Mouse (Mus musculus) heart, embryonic 13.5 days (tissue): ENCODE data around the gene Tspyl4. TPM values are rescaled to one million over a fixed set of nuclear protein-coding genes. Genes with fewer than 3 reads are reported as not detected.

Experiments used
- ATAC-seq: fragments of 200-750 bp; cut with Nextera tagmentation; 2 replicates; pipeline ENCODE4 v1.8.0; 2017; ENCODE audit warnings: moderate TSS enrichment; ENCODE audit not compliant: insufficient number of reproducible peaks, low FRiP score, low TSS enrichment; ENCODE audit errors: extremely low read depth
- H3K27ac ChIP-seq: fragments of 300-500 bp; sonication (generic); replicated peaks from 2 replicates; pipeline ENCODE4 v1.5.1; 2015; ENCODE audit warnings: moderate library complexity, mild to moderate bottlenecking, inconsistent platforms
- H3K27me3 ChIP-seq: fragments of 300-500 bp; sonication (generic); replicated peaks from 2 replicates; pipeline ENCODE4 v1.6.1; 2015; ENCODE audit warnings: mild to moderate bottlenecking, inconsistent platforms
- H3K36me3 ChIP-seq: fragments of 300-500 bp; sonication (generic); 2 replicates; pipeline ENCODE4 v1.6.1; 2015; ENCODE audit warnings: mild to moderate bottlenecking, inconsistent platforms
- H3K4me1 ChIP-seq: fragments of 300-500 bp; sonication (generic); 2 replicates; pipeline ENCODE4 v1.6.1; 2015; ENCODE audit warnings: inconsistent platforms
- H3K4me2 ChIP-seq: fragments of 300-500 bp; sonication (generic); 2 replicates; pipeline ENCODE4 v1.6.1; 2015; ENCODE audit warnings: inconsistent platforms, mild to moderate bottlenecking, moderate library complexity
- H3K4me3 ChIP-seq: fragments of 300-500 bp; sonication (generic); 2 replicates; pipeline ENCODE4 v1.5.1; 2015; ENCODE audit warnings: moderate library complexity, mild to moderate bottlenecking, inconsistent platforms
- H3K9ac ChIP-seq: fragments of 300-500 bp; sonication (generic); 2 replicates; pipeline ENCODE4 v1.6.1; 2015; ENCODE audit warnings: inconsistent platforms, mild to moderate bottlenecking, moderate library complexity
- H3K9me3 ChIP-seq: fragments of 300-500 bp; sonication (generic); 2 replicates; pipeline ENCODE4 v1.6.1; 2016; ENCODE audit warnings: inconsistent platforms
- WGBS: fragments of 180-500 bp; shearing (Covaris S2); methylation state at CpG from one replicate; pipeline ENCODE4 v1.1.7; 2015; ENCODE audit warnings: mixed read lengths; 5-methylcytosine and 5-hydroxymethylcytosine counted together
- polyA plus RNA-seq: library from polyadenylated mRNA; unstranded; fragments of >200 nt; fragmentation: Nextera tagmentation; extraction: Ambion mirVana; gene quantifications from 2 replicates; pipeline ENCODE4 v1.2.1, GENCODE M21; 2015

Gene Tspyl4
- polyA plus RNA-seq, 1 experiment from 2014 or later: 16.9 TPM

DNA sequence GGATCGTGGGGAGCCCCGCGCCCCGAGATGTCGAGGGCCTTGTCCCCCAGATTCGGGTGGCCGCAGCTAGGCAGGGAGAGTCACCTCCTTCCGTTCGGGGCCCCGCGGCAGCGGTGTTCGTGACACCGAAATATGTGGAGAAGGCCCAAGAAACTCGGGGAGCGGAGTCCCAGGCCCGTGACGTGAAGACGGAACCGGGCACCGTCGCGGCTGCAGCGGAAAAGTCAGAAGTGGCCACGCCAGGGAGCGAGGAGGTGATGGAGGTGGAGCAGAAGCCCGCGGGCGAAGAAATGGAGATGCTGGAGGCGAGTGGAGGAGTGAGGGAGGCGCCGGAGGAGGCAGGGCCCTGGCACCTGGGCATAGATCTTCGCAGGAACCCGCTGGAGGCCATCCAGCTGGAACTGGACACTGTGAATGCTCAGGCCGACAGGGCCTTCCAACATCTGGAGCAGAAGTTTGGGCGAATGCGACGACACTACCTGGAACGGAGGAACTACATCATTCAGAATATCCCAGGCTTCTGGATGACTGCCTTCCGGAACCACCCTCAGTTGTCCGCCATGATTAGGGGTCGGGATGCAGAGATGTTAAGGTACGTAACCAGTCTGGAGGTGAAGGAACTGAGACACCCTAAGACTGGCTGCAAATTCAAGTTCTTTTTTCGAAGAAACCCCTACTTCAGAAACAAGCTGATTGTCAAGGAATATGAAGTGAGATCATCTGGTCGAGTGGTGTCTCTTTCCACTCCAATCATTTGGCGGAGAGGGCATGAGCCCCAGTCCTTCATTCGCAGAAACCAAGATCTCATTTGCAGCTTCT, 14.6 kb upstream of the Tspyl4 start:
- H3K4me1 ChIP-seq: peaks cover 27% of the 10 kb centered on the region
- peaks cover 13% of the 10 kb centered on the region for H3K36me3 ChIP-seq
- no peaks in the 10 kb centered on the region for H3K9me3 ChIP-seq
- H3K27ac ChIP-seq: peak overlapping the region; percentile 88
- H3K4me3 ChIP-seq: peak overlapping the region; percentile 97
- WGBS: 3% methylated on average over 47 of the region's 47 CpGs
- peak overlapping the region; percentile 97 for H3K4me2 ChIP-seq
- no peaks in the 10 kb centered on the region for H3K27me3 ChIP-seq
- peak; percentile 60 for ATAC-seq
- H3K9ac ChIP-seq: peak overlapping the region; percentile 99

- Histone ChIP-seq H3K36me3 (no peaks in the 10 kb centered on the region), H3K4me1 (peaks cover 40% of the 10 kb centered on the region), H3K4me3 (peak overlapping the region; percentile 77), H3K9me3 (no peaks in the 10 kb centered on the region), H3K27ac (peak overlapping the region; percentile 56; the same call in 1 of the 2 replicates), H3K9ac (peak overlapping the region; percentile 82), H3K4me2 (peak overlapping the region; percentile 97), H3K27me3 (no peaks in the 10 kb centered on the region)
- no peak for ATAC-seq
- WGBS: 8% methylated on average over 13 of the region's 13 CpGs
Measured at GRCm38 (mm10) chr10:34296911-34297298, 337 bp upstream of the Tspyl4 start.

GRCm38 (mm10) chr10:34297980-34298753, 925 bp downstream of the Tspyl4 start:
- peaks cover 51% of the 10 kb centered on the region for H3K4me1 ChIP-seq
- H3K36me3 ChIP-seq: no peaks in the 10 kb centered on the region
- no peaks in the 10 kb centered on the region for H3K9me3 ChIP-seq
- 44% methylated on average over 25 of the region's 25 CpGs for WGBS
- H3K27me3 ChIP-seq: no peaks in the 10 kb centered on the region
- peak overlapping the region; percentile 89 for H3K9ac ChIP-seq
- H3K4me3 ChIP-seq: peak overlapping the region; percentile 77
- H3K4me2 ChIP-seq: peak overlapping the region; percentile 97
- no peak for ATAC-seq
- peak overlapping the region; percentile 65; the same call in 1 of the 2 replicates for H3K27ac ChIP-seq

DNA sequence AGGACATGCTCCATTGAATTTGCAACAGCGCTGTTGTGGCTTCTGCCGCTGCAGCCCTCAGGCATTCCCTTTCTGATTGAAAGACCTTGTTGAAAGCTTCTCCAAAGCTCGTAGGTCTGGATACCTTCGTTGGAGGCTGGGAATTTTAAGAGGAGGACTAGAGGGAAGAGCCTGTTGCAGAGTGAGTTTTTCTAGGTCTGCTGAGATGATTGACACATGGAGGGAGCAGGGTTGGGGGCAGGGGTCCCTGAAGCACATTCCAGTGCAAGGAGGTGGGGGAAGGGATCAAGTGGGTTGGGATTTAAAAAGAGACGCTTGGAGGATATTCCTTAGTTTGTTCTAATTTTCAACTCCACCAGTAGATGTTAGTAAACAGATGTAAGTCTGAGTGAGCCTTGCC, 3.1 kb downstream of the Tspyl4 start:
- no peaks in the 10 kb centered on the region for H3K27me3 ChIP-seq
- H3K4me2 ChIP-seq: peak overlapping the region; percentile 97
- peaks cover 51% of the 10 kb centered on the region for H3K4me1 ChIP-seq
- peak overlapping the region; percentile 30 for H3K9ac ChIP-seq
- peak overlapping the region; percentile 58 for H3K27ac ChIP-seq
- no peaks in the 10 kb centered on the region for H3K9me3 ChIP-seq
- no peak for ATAC-seq
- no peaks in the 10 kb centered on the region for H3K36me3 ChIP-seq
- 29% methylated on average over 5 of the region's 5 CpGs for WGBS
- peak overlapping the region; percentile 77 for H3K4me3 ChIP-seq

DNA sequence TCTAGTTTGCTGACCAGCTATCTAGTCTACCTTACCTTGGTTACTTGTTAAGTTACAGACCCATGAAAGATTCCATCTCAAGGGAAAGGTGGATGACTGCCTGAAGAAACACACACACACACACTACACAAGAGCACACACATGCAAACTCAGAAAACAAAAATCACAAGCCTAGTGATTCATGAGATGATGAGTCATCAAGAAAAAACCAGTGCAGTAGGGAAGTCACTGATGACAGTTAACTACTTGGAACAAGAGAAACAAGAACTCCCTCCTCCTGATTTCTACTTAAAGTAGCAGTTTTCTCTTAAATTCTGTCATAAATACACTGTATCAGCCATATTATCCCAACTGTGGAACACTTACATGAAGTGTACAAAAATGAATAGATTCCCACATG, 9.8 kb downstream of the Tspyl4 start:
- Histone ChIP-seq H3K4me2 (no peak overlapping the region), H3K9me3 (no peaks in the 10 kb centered on the region), H3K27ac (no peak overlapping the region), H3K4me3 (no peak overlapping the region), H3K36me3 (no peaks in the 10 kb centered on the region), H3K27me3 (no peaks in the 10 kb centered on the region), H3K4me1 (peaks cover 19% of the 10 kb centered on the region), H3K9ac (no peak overlapping the region)
- ATAC-seq: no peak

GRCm38 (mm10) chr10:34309915-34310685, 12.9 kb downstream of the Tspyl4 start:
- Histone ChIP-seq H3K9me3 (no peaks in the 10 kb centered on the region), H3K27me3 (no peaks in the 10 kb centered on the region), H3K36me3 (peaks cover 3% of the 10 kb centered on the region; the same call in 1 of the 2 replicates), H3K4me3 (no peak overlapping the region), H3K4me1 (peaks cover 9% of the 10 kb centered on the region), H3K27ac (no peak overlapping the region; the same call in 1 of the 2 replicates), H3K9ac (no peak overlapping the region), H3K4me2 (peak overlapping the region; percentile 26; the same call in 1 of the 2 replicates)
- WGBS: 61% methylated on average over 9 of the region's 9 CpGs
- ATAC-seq: no peak

- no peak overlapping the region for H3K9ac ChIP-seq
- H3K27ac ChIP-seq: no peak overlapping the region
- WGBS: 67% methylated on average over 3 of the region's 3 CpGs
- ATAC-seq: no peak
- H3K4me1 ChIP-seq: peaks cover 17% of the 10 kb centered on the region
- H3K4me3 ChIP-seq: no peak overlapping the region
- peaks cover 3% of the 10 kb centered on the region; the same call in 1 of the 2 replicates for H3K36me3 ChIP-seq
- H3K9me3 ChIP-seq: no peaks in the 10 kb centered on the region
- H3K27me3 ChIP-seq: no peaks in the 10 kb centered on the region
- H3K4me2 ChIP-seq: no peak overlapping the region
Measured at GRCm38 (mm10) chr10:34312536-34312935, 15.3 kb downstream of the Tspyl4 start.

- no peak overlapping the region for H3K4me3 ChIP-seq
- H3K36me3 ChIP-seq: peaks cover 3% of the 10 kb centered on the region; the same call in 1 of the 2 replicates
- H3K9me3 ChIP-seq: no peaks in the 10 kb centered on the region
- peak overlapping the region; percentile 20; the same call in 1 of the 2 replicates for H3K4me2 ChIP-seq
- ATAC-seq: no peak
- WGBS: 4% methylated on average over 3 of the region's 3 CpGs
- no peak overlapping the region for H3K9ac ChIP-seq
- H3K27ac ChIP-seq: no peak overlapping the region
- peaks cover 15% of the 10 kb centered on the region for H3K4me1 ChIP-seq
- H3K27me3 ChIP-seq: no peaks in the 10 kb centered on the region
Measured at GRCm38 (mm10) chr10:34316571-34317216, 19.5 kb downstream of the Tspyl4 start.

- no peaks in the 10 kb centered on the region for H3K27me3 ChIP-seq
- ATAC-seq: no peak
- H3K4me1 ChIP-seq: peaks cover 15% of the 10 kb centered on the region
- H3K9me3 ChIP-seq: no peaks in the 10 kb centered on the region
- 41% methylated on average over 2 of the region's 2 CpGs for WGBS
- peaks cover 8% of the 10 kb centered on the region for H3K36me3 ChIP-seq
- H3K27ac ChIP-seq: no peak overlapping the region
- no peak overlapping the region for H3K9ac ChIP-seq
- no peak overlapping the region for H3K4me2 ChIP-seq
- no peak overlapping the region for H3K4me3 ChIP-seq
Measured at GRCm38 (mm10) chr10:34317217-34317606, 20.0 kb downstream of the Tspyl4 start.

DNA sequence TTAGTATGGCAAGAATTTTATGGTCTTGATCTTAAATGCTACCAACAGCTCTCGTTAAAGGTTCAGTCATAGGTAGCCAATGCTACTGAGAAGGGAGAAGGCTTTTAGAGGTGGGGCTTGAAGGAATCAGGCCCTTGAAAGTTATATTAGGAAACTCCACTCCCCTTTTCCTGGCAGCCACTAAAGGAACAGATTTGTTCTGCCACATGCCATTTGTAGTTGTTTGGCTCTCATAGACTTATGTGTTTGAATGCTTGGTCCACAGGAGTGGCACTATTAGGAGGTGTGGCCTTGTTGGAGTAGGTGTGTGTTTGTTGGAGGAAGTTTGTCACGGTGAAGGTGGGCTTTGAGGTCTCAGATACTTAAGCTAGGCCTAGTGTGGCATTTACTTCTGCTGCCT, 23.6 kb downstream of the Tspyl4 start:
- no peak overlapping the region for H3K9ac ChIP-seq
- no peak for ATAC-seq
- H3K9me3 ChIP-seq: no peaks in the 10 kb centered on the region
- H3K27ac ChIP-seq: peak overlapping the region; percentile 36; the same call in 1 of the 2 replicates
- H3K4me2 ChIP-seq: no peak overlapping the region
- H3K4me3 ChIP-seq: no peak overlapping the region
- H3K4me1 ChIP-seq: peaks cover 15% of the 10 kb centered on the region
- H3K27me3 ChIP-seq: no peaks in the 10 kb centered on the region
- WGBS: 58% methylated on average over 2 of the region's 2 CpGs
- peaks cover 5% of the 10 kb centered on the region; the same call in 1 of the 2 replicates for H3K36me3 ChIP-seq
